Mouse (Mus musculus) lung, postnatal 0 days (tissue): ENCODE measurements around the gene Mast4.

Source experiments
- CTCF ChIP-seq: IDR thresholded peaks from 2 replicates; pipeline ENCODE4 v1.5.1; 2016; ENCODE audit warnings: antibody characterized with exemption, mild to moderate bottlenecking
- EP300 ChIP-seq: IDR thresholded peaks from 2 replicates; pipeline ENCODE4 v1.6.1; 2016; ENCODE audit warnings: antibody characterized with exemption, mild to moderate bottlenecking, control low read depth

DNA sequence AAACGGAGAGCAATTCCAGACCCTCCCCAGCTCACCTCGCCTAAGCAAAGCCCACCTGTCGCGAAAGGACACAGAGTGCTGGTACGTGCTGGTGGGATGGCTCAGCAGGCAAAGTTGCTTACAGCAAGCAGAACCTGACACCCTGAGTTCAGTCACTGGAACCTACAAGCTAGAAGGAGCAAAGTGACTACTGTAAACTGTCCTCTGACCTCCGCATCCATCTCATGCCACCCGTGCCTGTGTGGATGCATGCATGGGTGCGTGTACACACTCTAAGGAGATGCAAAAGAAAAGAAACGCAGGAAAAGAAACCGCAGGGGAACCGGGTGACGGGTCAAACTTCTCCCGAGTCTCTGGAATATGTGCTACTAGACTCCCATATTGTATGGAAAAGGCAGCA is 444.8 kb downstream of the Mast4 start:
- TF ChIP-seq CTCF (no peak), EP300 (no peak)
